Mouse (Mus musculus) R1 (cell line): Measurements from ENCODE around the gene Atg16l2.

Experiments used
- DNase-seq: peaks from one replicate; pipeline ENCODE4 v3.0.0-alpha.2; 2018; ENCODE audit warnings: low read depth, low spot score

The Atg16l2 gene

GRCm38 (mm10) chr7:101301881-101302456 is at the start of gene Atg16l2:
Atg16l2 (minus strand) TSS chr7:101302251.
- peak; percentile 96 for DNase-seq

- DNase-seq: no peak
Measured at GRCm38 (mm10) chr7:101349861-101350260, 47.8 kb upstream of the Atg16l2 start.

GRCm38 (mm10) chr7:101348312-101348711 is 46.3 kb upstream of the Atg16l2 start:
- no peak for DNase-seq

- DNase-seq: peak; percentile 67
Measured at GRCm38 (mm10) chr7:101347767-101348270, 45.8 kb upstream of the Atg16l2 start, which contains the start of gene Arap1. Arap1 (plus strand) TSS chr7:101348067.

- no peak for DNase-seq
Measured at GRCm38 (mm10) chr7:101346991-101347390, 44.9 kb upstream of the Atg16l2 start.

GRCm38 (mm10) chr7:101344892-101345291 is 42.8 kb upstream of the Atg16l2 start:
- DNase-seq: no peak

- DNase-seq: no peak
Measured at GRCm38 (mm10) chr7:101343135-101343534, 41.1 kb upstream of the Atg16l2 start.

GRCm38 (mm10) chr7:101341405-101341804 is 39.4 kb upstream of the Atg16l2 start:
- DNase-seq: no peak

GRCm38 (mm10) chr7:101337401-101337800 is 35.4 kb upstream of the Atg16l2 start:
- no peak for DNase-seq

GRCm38 (mm10) chr7:101336686-101337085 is 34.6 kb upstream of the Atg16l2 start:
- no peak for DNase-seq

- no peak for DNase-seq
Measured at GRCm38 (mm10) chr7:101335228-101335627, 33.2 kb upstream of the Atg16l2 start.

- no peak for DNase-seq
Measured at GRCm38 (mm10) chr7:101332045-101332831, 30.2 kb upstream of the Atg16l2 start.

GRCm38 (mm10) chr7:101330841-101331173 is 28.8 kb upstream of the Atg16l2 start:
- DNase-seq: no peak

GRCm38 (mm10) chr7:101330074-101330840 is 28.2 kb upstream of the Atg16l2 start:
- no peak for DNase-seq

GRCm38 (mm10) chr7:101329606-101330005 is 27.6 kb upstream of the Atg16l2 start:
- no peak for DNase-seq

GRCm38 (mm10) chr7:101328621-101329158 is 26.6 kb upstream of the Atg16l2 start:
- DNase-seq: no peak

- no peak for DNase-seq
Measured at GRCm38 (mm10) chr7:101327786-101328185, 25.7 kb upstream of the Atg16l2 start.

- DNase-seq: no peak
Measured at GRCm38 (mm10) chr7:101327263-101327662, 25.2 kb upstream of the Atg16l2 start.

GRCm38 (mm10) chr7:101326006-101326405 is 24.0 kb upstream of the Atg16l2 start:
- no peak for DNase-seq

GRCm38 (mm10) chr7:101324142-101324962 is 22.3 kb upstream of the Atg16l2 start:
- no peak for DNase-seq

GRCm38 (mm10) chr7:101323141-101323594 is 21.1 kb upstream of the Atg16l2 start:
- no peak for DNase-seq
